Mouse (Mus musculus) kidney, adult 2 months (tissue): Measurements from ENCODE around the gene Tmem233.

Experiments used
- CTCF ChIP-seq: fragments of 200-500 bp; conservative IDR thresholded peaks from 2 replicates; pipeline ENCODE4 v1.5.1; 2011; ENCODE audit warnings: low read depth, mild to moderate bottlenecking, control low read depth, low read length, moderate library complexity, mixed read lengths; ENCODE audit not compliant: insufficient read depth, insufficient read length
- POLR2A ChIP-seq: fragments of 200-500 bp; IDR thresholded peaks from one replicate; pipeline ENCODE4 v1.6.1; 2011; ENCODE audit warnings: low read depth, low read length, control low read depth

DNA sequence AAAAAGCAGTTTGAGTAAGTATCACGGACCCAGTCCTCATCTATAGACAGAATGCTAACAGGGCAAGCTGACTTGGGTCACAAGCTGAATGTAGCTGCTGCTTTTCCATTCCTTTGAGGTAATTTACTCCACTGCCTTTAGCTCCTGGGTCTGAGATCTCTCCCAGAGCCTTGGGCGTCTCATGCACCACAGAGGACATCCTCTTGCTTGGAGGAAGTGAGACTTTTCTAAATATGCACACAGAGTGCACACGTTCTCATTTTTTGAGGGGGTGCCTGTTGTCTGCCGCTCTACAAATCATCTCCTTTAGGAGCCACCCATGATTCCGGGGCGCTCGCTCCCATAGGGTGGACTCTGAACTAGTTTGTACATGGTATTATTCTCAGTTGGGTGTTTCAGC is 70.5 kb downstream of the Tmem233 start:
- TF ChIP-seq CTCF (no peak), POLR2A (no peak)
